Mouse (Mus musculus) cerebellum, postnatal 10 days (tissue): ENCODE measurements around the gene Lyrm4.
A peak's percentile ranks its signal among the peaks of the same experiment; 100 is the strongest.

Experiments
- DNase-seq, 2 experiments: peaks; one replicate each; pipeline ENCODE4 v3.0.0; 2021; ENCODE audit warnings: mixed read lengths in 2 of 2

Gene Lyrm4

DNA sequence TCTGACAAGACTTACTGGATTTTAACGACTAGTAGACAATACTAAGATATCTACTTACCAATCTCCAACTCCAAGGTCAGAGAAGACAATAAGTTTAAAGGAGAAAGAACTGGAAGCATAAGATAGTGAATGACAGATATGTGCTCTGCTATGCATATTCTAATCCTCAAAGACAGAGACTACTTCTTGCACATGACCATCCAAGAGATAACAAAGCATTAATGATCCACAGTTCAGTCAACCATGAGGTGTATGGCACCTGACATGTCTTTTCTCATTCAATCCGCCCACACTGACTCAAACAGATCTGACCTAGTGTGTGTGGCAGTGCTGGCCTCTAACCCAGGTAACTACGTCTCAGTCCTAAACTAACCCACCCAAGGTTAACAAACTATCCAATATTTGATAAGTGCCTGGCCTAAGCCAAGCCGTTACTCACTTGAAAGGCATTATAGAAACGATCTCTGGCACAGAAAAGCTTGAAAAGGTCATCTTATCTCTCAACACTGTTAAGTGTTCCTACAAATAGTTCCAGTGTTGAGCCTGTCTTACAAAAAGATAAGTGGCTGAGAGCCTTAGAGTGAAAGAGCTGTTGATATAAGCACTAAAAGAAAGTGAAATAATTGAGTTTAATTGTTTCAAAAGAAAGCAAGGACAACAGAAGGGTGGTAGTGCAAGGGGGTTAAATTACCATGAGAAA, 20.5 kb downstream of the Lyrm4 start:
- DNase-seq, result no peak

DNA sequence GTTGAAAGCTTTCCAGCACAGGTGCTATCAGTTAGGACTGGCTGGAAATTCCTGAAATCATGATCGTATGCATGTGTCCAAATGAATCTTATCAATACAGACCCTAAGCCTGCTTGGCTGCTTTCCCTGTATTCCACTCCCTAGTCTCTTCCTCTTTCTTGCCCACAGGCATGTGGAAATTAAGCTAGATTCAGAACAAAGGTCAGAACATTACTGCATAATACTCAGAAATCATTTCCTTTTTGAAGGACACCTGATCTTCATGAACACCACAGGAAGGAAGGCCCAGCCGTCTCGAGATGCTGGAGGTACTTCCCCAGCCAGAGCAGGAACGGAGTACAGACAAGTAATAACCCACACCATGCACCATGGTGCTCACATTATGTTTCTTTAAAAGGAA, 29.2 kb downstream of the Lyrm4 start:
- DNase-seq, result no peak

DNA sequence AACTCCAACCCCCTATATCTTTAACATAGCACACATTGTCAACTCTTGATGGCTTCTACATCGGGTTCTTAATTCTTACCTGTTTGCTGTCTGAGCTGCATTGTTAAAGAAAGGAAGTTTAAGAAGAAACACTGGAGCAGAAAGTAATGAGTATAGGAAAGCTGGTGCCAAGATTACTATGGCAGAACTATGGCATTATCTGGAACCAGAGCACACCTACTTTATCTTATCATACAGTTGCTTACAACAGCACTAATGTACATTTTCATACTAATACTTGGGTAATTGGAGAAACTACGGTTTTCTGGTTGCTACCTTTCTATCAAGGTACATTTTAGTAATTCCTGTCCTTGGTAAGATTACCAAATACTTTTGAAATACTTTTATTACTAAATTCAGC, 29.9 kb downstream of the Lyrm4 start:
- DNase-seq, result no peak

DNA sequence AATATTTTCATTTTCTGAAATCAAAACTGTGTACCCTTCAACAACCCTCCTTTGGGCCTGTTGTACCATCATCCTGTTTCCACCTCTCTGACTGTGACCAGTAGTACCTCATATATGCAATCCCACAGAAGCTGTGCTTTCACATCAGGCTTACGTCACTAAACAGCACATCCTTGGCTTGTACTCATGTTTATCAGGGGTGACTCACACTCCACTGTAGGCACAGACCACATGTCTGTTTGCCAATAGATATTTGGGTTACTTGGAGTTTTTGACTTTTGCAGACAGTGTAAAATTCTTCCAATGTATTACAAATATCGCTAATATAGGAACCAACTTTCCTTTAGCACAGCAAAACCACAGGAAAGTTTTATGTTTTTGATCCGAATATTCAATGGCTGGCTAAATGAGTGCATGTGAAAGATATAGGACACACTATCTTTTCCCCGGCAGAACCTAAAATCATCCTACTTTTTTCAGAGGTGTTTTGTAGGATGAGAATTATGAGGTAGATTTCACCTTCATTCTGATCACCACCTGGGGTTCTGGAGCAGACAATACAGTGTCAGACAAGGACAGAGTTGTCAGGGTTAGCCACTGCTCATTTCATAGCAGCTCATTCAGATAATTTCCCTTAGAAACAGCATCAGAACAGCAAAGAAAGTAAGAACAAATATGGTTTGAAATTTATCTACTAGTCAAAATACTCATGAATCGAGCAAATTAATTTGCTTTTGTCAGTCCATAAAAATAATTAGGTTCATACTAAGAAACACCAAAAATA, 30.5 kb downstream of the Lyrm4 start:
- no peak for DNase-seq

DNA sequence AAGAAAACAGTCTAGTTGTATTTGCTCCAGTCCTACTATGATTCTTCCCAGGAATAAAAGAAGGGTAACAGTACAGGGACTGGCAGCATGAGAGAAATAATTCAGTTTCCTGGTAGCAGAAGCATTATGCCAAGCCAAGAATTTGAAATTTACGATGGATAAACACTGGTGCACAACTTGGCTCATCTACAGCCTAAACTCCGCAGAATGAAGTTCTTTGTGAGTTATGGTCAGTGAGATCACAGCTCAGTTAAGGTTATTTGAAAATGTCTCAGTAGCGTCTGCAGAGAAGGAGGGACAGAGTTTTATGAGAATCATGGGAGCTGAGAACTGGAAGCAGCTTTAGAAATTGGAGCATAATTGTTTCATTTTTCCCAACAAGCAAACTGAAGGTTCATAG, 31.4 kb downstream of the Lyrm4 start:
- no peak for DNase-seq

DNA sequence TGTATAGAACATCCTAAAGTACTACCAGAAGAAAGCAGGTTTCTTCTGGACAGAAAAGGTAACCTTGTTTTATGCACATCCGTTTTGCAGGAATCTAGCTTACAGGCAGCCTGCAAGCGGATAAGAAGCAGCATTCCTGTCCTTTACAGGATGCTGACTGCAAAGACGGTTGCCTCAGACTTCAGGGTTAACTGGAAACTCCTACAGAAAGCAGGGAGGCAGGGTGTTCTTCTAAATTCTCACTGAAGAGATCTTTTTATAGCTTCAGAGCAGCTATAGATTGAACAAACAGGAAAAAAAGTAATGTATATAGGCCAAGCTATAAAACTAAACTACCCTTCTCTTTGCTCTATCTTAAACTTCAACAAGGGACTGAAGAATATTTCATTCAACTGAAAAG, 32.6 kb downstream of the Lyrm4 start:
- no peak for DNase-seq

DNA sequence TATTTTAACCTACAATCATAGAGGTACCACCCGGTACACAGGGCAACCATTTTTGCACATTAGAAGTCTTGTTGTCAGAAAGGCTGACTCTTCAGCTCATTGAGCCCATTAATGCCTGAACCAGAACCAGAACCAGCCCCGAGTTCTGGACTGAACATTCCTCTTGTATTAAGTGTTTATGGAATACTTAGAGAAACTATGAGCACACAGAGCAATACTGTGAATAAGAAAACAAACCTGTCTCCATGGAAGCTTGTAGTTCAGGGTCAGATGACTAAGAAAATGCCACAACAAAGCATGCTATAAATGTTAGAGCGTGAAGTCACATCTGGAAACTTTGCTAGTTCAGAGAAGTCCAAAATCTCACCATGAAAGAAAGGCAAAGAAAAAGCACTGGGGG, 35.7 kb downstream of the Lyrm4 start:
- DNase-seq, result no peak

DNA sequence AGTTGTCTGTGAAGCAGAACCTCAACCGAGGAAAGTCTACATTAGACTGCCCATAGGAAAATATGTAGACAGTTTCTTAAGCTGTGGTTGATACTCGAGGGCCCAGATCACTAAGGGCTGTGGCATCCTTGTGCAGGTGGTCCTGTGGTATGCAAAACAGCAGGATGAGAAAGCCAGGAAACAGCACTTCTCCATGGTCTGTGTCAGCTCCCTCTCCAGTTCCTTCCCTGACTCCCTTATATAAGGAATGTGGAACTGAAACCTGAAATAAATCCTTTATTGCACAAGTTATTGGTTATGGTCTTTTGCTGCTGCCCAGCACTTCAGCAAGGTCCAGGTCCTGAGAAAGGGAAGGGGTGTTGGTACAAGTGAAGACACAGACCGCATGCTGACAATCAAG, 42.8 kb downstream of the Lyrm4 start:
- DNase-seq, result no peak

DNA sequence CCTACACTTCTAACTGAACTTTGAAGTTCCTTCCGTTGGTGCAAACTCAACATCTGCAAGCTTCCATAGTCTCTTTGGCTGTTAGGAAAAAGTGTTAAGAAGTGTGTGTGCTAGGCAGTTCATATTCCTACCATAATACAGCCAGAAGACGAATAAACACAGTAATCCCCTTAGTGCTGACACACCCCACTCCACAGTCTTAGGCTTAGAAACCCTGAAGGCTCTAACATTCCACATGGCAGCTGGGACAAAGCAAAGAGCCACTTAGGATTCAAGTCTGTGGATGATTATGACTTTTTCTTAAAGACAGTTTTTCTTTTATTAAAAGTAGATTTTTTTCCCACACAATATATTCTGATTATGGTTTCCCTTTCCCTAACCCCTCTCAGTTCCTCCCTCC, 50.6 kb downstream of the Lyrm4 start:
- DNase-seq, result no peak

DNA sequence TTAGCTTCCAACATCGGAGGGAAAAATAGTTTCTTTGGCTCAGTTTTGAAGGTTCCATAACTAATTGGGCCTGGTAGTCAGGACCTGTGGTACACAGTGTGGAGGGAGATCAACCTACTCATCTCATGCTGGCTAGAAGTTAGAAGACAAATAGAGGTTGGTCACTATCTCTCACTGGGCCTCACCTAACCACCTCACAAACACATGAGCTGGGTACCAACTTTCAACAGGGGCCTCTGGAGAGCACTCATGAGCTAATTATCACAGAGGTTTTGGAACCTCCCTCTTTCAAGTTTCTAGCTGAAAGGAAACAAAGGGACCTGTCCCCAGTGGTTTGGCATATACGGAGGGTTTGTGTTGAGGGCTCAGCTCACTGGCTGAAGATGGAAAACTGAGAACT, 59.8 kb downstream of the Lyrm4 start:
- no peak for DNase-seq

DNA sequence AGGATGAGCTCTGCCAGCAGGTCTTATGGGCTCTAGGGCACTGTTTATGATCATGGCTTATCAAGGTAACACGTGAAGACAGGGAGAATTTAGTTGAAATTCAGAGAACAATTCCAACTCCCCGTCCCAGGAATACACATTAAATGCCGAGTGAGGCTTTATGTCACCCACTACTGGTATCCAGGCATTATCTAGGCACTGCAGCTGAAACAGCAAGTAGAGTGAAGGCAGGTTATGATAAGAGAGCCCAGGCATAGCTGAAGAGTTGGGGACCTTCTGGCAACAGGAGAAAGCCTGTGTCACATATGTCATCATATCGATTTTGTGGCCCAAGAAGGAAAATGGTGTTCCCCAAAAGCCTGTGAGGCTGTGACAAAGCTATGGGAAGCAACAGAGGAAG, 60.4 kb downstream of the Lyrm4 start:
- no peak for DNase-seq

DNA sequence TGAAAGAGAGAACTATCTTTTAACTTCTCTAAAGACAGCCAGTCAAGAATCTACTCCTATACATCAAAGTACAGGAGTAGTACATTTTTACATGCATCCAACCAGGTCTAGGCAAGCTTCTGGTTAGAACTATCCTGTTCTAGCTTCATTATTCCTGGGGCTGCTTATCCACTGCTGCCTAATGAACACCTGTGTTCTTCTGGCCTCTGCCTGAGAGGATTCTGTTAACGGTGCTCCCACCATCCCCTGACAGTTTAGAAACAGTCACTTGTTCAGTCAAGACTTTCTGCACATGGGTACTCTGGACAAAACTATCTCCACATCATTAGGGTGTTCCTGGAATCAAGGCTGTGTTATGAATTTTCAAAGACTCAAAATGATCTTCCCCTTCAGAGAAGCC, 60.8 kb downstream of the Lyrm4 start:
- no peak for DNase-seq

DNA sequence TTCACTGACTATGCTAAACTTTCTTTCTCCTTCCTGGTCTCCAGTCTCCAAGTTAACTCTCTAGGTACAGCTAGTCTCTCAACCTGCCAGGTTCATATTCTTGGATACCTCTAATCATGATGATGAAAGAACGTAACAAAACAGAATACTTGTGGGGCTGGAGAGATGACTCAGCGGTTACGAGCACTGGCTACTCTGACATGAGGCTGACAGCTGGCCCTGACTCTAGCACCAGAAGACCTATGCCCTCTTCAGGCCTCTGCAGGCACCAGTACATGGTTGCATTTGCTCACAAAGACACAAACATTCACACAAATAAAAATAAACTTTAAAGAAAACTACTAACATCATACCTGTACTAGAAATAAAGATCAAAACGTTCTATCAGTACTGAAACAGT, 81.8 kb downstream of the Lyrm4 start:
- DNase-seq, result no peak

DNA sequence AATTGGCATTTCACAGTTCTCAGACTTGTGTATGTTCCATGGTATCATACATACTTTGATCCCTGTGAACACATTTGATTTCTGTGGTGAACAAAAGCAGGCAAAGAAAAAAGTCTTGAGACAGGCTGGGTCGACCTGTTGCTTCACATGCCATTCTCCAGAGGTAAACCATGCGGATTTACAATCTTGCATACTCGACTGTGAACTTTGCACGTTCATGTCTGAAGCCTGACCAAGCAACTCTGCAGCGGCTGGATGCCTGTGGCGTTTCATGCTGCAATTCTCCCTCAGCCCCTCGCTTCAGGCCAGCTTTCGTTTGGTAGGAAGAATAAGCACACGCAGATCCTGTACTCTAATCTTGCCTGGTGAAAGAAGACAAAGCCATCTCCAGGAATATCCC, 85.4 kb downstream of the Lyrm4 start:
- no peak for DNase-seq

DNA sequence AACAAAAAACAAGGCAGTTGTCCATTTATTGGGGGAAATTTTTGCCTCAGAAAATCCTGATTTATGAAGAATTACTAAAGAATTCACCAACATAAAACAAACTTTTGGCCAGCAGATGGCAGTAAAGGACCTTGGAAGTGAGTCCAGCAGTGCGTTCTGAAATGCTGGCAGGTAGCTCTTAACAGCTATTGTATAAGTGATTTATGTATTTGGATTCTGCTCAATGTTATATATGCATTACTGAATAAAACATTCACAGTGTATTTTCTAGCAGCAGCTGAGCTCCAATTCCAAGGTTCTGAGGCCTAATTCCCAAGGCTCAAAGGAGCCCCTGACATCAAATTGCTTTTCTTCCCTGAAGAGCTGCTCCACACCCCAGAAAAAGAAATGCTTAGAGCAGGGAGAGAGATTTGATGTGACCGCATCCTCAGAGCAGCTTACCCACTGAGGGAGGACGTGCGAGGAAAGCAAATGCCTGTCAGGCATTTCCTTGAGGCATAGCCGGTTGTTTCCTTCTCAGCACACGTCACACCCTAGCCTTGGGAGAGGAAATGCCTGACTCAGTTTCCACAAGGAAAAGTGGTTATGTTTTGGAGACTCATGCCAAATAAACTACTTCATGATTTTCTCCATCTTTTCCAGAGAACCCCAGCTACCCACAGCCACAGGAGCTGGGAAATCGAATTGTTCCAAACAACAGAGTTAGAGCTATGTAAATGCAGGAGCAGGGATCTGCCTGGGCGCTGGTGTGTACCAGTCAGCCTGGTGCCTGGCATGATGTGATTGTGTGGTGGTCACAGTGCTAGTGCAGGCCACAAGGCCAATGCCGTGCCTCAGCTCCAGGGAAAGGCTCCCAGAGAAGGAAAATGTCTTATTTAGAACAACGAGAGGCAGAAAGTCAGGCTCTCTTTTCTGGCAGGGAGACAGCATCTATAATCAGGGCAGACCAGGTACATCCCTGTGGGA, 97.7 kb downstream of the Lyrm4 start:
- DNase-seq, result peak; percentile 89 to 95

DNA sequence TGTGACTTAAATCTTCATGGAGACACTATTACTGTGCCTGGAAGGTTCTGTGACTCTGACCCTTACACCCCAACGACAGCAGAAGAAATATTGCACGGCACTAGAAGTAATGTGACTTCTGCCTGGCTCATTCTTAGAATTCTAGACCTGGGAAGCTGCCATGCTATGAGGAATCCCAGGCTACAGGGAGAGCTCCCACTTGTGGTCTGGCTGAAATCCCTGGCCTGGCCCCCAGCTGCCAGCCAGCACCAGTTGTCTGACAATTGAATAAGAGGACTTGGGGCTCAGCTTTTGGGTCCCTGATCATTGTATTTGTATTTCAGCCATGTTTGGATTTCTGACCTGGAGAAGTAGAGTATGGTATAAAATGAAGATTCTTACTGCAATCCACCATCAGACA, 99.3 kb downstream of the Lyrm4 start:
- DNase-seq, result peak in 1 of 2 experiments; percentile 44

DNA sequence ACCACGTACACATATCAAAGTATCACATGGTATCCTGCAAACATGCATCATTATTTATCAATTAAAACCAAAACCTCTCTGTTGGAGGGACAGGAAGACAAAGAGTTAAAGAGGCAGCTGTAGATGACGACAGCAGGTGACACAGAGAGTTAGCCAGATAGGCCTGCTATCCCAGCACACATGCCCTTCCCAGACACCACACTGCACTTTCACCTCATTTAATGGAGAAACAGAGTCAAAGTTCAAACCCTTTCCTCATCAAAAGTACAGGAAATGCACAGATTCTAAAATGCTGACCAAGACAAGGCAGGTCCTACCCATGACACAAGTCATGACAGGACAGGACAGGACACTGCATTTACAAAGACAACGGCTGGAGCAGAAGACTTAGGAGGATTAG, 101.7 kb downstream of the Lyrm4 start:
- no peak for DNase-seq

DNA sequence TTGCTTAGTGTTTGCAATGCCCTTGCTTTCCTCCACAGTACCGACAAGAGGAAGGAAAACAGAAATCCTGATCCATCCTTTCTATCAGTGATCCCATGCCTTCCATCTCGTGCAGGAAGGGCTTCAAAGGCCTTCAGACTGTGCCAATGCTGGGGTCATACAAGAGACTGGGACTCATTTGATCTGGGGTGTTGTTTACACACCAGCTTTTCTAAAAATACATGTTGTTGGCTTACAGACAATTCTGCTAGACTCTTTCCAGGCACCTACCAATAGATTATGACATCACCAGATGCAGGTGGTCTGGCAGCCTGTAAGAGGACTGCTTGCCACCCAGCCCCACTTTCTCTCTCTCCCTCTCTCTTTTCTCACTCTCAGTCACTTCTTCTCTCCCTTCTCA, 107.3 kb downstream of the Lyrm4 start:
- no peak for DNase-seq

DNA sequence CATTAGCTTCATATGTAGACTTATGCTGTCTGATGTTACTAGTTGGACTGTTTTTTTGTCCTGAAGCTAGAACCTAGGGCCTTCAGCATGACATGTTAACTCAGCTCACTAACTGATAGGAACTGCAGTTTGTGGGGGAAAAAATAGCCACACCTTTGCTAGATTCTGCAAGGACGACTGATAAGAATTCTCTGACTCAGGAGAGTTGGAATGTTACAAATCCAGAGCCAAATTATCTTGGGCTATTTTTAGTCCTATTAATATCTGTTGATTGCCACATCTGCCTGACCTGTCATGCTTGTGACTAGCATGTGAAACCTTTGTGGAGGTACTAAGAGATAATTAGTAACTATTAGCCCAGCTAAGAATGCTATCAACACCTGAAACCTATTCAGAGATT, 116.5 kb downstream of the Lyrm4 start:
- DNase-seq, result no peak

DNA sequence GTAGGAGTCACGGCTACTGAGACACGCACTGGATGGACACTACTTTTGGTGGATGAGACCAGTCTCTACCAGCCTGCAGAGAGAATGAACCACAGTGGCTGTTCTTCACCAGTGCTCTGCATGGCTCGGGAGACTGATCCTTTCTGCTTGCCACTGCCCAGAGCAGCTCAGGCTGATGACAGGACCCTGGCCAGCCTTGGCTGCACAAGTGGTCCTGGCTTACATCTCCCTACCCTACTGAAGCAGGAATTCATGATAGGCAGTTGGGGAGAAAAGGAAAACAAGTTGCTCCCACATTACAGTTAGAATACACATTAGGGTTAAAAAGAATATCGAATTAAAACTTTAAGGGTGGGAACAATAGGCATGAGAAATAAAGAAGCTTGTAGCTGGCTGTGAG, 119.7 kb downstream of the Lyrm4 start:
- DNase-seq, result no peak

DNA sequence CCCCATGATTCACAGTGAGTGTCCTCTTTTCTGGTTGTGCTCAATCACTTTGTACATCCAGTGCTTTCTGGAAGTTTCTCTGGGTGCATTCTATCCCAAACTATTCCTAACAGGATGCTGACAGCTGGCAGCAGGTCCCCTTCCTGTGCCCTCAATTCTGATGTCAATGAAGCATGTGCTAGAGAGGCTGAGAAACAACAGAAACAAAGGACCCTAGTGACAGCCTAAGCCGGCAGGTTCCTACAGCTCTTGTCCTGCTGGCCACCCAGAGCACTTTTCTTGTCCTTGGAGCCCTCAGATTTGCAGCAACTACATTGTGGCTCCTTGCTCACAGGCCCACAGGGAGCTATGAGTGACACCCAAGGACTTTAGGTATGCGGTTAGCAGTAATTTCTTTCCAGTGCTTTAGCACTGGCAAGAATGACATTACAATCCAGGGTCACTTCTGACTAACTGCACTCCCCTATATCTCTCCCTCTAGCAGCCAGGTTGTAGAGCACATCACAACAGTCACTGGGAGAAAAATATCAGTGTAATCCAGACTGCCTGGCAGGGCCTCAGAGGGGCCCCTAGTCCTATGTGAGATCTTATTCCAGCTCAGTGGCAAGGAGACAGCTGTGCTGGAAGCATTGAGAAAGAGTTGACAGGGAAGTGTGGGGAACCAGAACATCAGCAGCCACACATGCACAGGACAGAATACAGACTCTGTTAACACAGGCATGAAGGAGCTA, 121.5 kb downstream of the Lyrm4 start:
- DNase-seq, result no peak

DNA sequence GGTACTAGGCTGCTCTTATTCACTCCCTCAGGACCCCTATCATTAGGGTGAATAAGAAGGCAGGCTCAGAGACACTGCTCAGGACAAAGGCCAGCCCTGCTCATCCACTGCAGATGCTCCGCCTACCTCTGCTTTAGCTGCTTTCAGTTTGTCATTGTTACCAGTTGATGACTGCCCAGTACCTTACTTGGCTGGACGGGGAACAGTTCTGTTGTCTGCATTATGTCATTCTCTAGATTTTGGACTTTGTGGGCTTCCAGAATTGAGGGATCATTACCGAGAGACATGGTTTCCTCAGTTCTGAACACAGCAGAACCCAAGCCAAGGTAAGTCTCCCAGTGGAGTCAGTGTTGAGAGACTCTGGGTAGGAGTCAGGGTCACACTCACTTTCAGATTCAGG, 122.1 kb downstream of the Lyrm4 start:
- DNase-seq, result no peak

DNA sequence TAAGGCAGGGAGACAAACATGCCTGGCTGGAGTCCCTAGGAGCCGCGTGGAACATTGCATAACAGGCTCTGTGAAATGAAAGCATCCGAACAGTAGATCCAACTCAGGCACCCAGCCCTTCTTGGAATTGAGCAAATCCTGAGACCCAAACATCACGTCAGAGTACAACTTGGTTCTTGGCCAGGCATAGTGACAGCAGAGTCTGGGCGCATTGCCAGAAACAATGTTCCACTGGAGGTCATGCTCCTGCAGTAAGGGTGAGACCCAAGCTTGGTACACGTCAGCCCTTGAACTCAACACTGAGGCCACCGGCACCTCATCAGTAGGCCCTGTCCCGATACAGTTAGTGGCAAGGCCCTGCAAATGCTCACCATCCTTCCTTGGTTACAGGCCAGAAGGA, 123.3 kb downstream of the Lyrm4 start:
- peak; percentile 61 to 64 for DNase-seq
